Mouse (Mus musculus): ENCODE results near the gene Armc7.

DNA sequence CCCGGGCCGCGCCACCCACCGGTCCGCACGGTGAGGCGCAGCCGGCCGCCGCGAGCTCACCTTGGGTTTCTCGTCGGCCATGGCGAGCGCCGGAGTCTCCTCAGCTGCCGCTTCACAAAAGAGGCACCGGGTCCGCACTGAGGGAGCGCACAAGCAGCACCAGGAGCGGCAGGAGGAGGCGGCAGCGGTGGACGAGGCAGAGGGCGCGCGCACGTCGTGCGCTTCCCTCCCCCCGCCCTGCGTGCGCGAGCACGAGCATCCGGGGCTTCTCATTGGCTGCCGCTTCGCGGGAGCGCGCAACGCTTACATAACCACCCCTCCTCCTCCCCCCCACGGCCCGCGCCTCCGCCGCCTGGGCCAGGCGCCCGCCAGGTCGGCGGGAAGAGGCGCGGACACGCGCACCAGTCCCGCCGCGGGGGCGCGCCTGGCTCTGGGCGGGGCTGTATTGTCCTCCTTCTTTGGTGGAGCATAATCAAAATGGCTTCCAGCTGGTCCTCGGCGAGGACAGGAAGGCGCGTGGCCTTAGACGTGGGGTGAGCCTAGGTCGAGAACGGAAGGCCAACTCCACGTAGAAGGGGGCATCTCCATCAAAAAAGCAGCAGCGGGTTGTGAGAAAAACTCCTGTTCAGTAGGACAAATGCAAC is 60.7 kb downstream of the Armc7 start, which contains the start of gene Sumo2:
- TF ChIP-seq CTCF (IDR thresholded peaks at IDR 0.05; ENCODE audit: control insufficient read depth, insufficient read depth, insufficient replicate concordance, low read depth, low read length), result no peak
- peak; percentile 78 for TF ChIP-seq POLR2A (IDR thresholded peaks at IDR 0.05; ENCODE audit: control insufficient read depth, low read depth, low read length)
